In genomic region chr10:94565410-94566221, GRCm38 (mm10) we compare ENCODE assay signal across 1 mouse cellular context.
TF ChIP-seq lines count a peak whose summit lies in the region.

No protein-coding gene starts in this region.

TF ChIP-seq in MEL, 35 proteins besides CTCF, POLR2A, EP300 and RAD21 (continued from another document):
- TF ChIP-seq MAZ (IDR thresholded peaks at IDR 0.05; ENCODE audit: low read depth, low read length) (peak; percentile 82; the same call in 1 of the 2 replicates), MYB (IDR thresholded peaks at IDR 0.05; ENCODE audit: low read depth, low read length) (peak; percentile 77), SIN3A (IDR thresholded peaks at IDR 0.05; ENCODE audit: low read length) (peak; percentile 88; the same call in 1 of the 2 replicates), ZNF384 (IDR thresholded peaks at IDR 0.05; ENCODE audit: low read depth, low read length) (peak; percentile 92), MEF2A (IDR thresholded peaks at IDR 0.05; ENCODE audit: extremely low read depth, insufficient replicate concordance, low read depth, low read length, poor library complexity, severe bottlenecking) (peak; percentile 67; the same call in 1 of the 2 replicates), MAFK (IDR thresholded peaks at IDR 0.05; ENCODE audit: borderline replicate concordance, low read depth, low read length) (peak; percentile 78; the same call in 1 of the 2 replicates), NELFE (IDR thresholded peaks at IDR 0.05; ENCODE audit: low read depth, low read length) (no peak), E2F4 (IDR thresholded peaks at IDR 0.05; ENCODE audit: borderline replicate concordance, low read depth, low read length) (no peak), UBTF (IDR thresholded peaks at IDR 0.05; ENCODE audit: borderline replicate concordance, insufficient read depth, low read depth, low read length) (no peak), MXI1 (IDR thresholded peaks at IDR 0.05; ENCODE audit: low read depth, low read length) (peak; percentile 58), HCFC1 (IDR thresholded peaks at IDR 0.05; ENCODE audit: low read depth, low read length) (peak; percentile 44; the same call in 1 of the 2 replicates)
